Comparison of ENCODE assay signal across 34 mouse cellular contexts in the genomic region with DNA sequence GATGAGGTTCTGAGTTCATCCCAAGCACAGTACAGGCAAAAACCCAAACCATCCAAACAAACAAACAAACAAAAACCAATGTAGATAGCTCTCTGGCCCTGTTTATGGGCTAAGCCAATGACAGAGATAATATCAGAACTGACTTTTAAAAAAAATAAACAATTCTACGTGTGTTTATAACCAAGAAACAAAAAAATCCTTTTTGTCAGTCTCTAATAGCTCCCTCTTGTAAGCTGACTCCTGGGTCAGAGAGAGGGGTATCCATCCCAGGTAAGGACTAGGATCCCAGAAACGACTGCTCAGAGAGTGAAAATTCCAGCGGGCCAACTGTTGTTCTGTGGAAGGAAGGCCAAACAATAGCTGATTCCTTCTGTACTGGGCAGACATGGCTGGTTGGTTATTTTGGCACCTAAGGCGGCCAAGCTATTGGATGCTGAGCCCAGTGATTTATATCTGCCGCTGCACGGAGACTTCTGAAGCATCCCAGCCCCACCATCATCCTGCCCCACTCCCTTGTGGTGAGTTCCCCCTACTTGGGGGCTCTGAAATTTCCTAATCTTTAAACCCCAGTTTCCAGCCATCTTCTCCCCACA. TPM values are rescaled to one million over a fixed set of nuclear protein-coding genes. Genes with fewer than 3 reads are reported as not detected.
DNase-seq lines count a peak whose midpoint lies in the region; ATAC-seq lines count a peak whose summit lies in the region.
"Had no signal": no experiment of that assay in that cellular context is flagged by ENCODE, and none has a peak within 500 bp of the region (broad histone marks: within the 10 kb centered on the region; RNA-seq: fewer than 3 reads in every experiment).

No protein-coding gene starts in this region.

- H3K27ac ChIP-seq in forebrain, embryonic 10.5 days: no peak overlapping the region
- no peak overlapping the region for H3K27ac ChIP-seq in forebrain, embryonic 16.5 days (ENCODE audit: low read length)
- no peak overlapping the region for H3K27ac ChIP-seq in limb, embryonic 11.5 days (replicated peaks; ENCODE audit: low read depth, low read length)
- no peak overlapping the region for H3K27ac ChIP-seq in limb, embryonic 10.5 days
- H3K27ac ChIP-seq: embryonic facial prominence, embryonic 12.5 days; embryonic facial prominence, embryonic 15.5 days; forebrain, embryonic 12.5 days; forebrain, embryonic 15.5 days; intestine, embryonic 15.5 days had no signal

- H3K36me3 ChIP-seq in forebrain, embryonic 10.5 days (replicated peaks): no peaks in the 10 kb centered on the region
- no peaks in the 10 kb centered on the region for H3K36me3 ChIP-seq in forebrain, embryonic 16.5 days (ENCODE audit: control insufficient read depth, insufficient read depth)
- no peaks in the 10 kb centered on the region for H3K36me3 ChIP-seq in limb, embryonic 11.5 days (ENCODE audit: control insufficient read depth, insufficient read depth, low read length)
- no peaks in the 10 kb centered on the region for H3K36me3 ChIP-seq in limb, embryonic 10.5 days
- H3K36me3 ChIP-seq: embryonic facial prominence, embryonic 12.5 days; embryonic facial prominence, embryonic 15.5 days; forebrain, embryonic 12.5 days; forebrain, embryonic 15.5 days; intestine, embryonic 15.5 days had no signal

- H3K4me1 ChIP-seq in forebrain, embryonic 10.5 days: 0 out of 2 replicates have a peak, but pooled peaks cover 3% of the 10 kb centered on the region
- no peaks in the 10 kb centered on the region for H3K4me1 ChIP-seq in forebrain, embryonic 16.5 days (replicated peaks; ENCODE audit: control insufficient read depth, insufficient read depth, low read length)
- no peaks in the 10 kb centered on the region for H3K4me1 ChIP-seq in limb, embryonic 11.5 days (ENCODE audit: control insufficient read depth, insufficient read depth, low read length)
- H3K4me1 ChIP-seq in limb, embryonic 10.5 days: no peaks in the 10 kb centered on the region
- H3K4me1 ChIP-seq: embryonic facial prominence, embryonic 12.5 days; forebrain, embryonic 12.5 days; forebrain, embryonic 15.5 days; intestine, embryonic 15.5 days had no signal

- under 1% methylated on average over 6 of the region's 6 CpGs for WGBS in forebrain, embryonic 10.5 days
- 1% methylated on average over 6 of the region's 6 CpGs for WGBS in forebrain, embryonic 16.5 days
- under 1% methylated on average over 6 of the region's 6 CpGs for WGBS in limb, embryonic 11.5 days
- WGBS in limb, embryonic 10.5 days: 0% methylated on average over 6 of the region's 6 CpGs

- no peak overlapping the region for H3K4me2 ChIP-seq in forebrain, embryonic 16.5 days (ENCODE audit: low read length)
- H3K4me2 ChIP-seq in limb, embryonic 11.5 days (ENCODE audit: low read depth, severe bottlenecking): no peak overlapping the region
- H3K4me2 ChIP-seq: embryonic facial prominence, embryonic 12.5 days; embryonic facial prominence, embryonic 15.5 days; forebrain, embryonic 12.5 days; forebrain, embryonic 15.5 days; heart, embryonic 11.5 days; intestine, embryonic 15.5 days had no signal

- no peak overlapping the region for H3K9ac ChIP-seq in forebrain, embryonic 16.5 days (replicated peaks; ENCODE audit: low read depth, low read length)
- H3K9ac ChIP-seq in limb, embryonic 11.5 days (ENCODE audit: low read length): no peak overlapping the region
- H3K9ac ChIP-seq: embryonic facial prominence, embryonic 12.5 days; embryonic facial prominence, embryonic 15.5 days; forebrain, embryonic 12.5 days; forebrain, embryonic 15.5 days; intestine, embryonic 15.5 days had no signal

- no peak for ATAC-seq in forebrain, embryonic 16.5 days
- ATAC-seq in limb, embryonic 11.5 days (ENCODE audit: insufficient number of reproducible peaks, low FRiP score, low TSS enrichment, low read depth): no peak
- ATAC-seq: CD4-positive, CD25-positive, alpha-beta regulatory T cell, adult 4 months; forebrain, embryonic 15.5 days; hindbrain, embryonic 16.5 days; intestine, embryonic 15.5 days had no signal

- DNase-seq in forebrain, embryonic 10.5 days (ENCODE audit: extremely low spot score, low spot score): peak; percentile 19
- DNase-seq in limb, embryonic 11.5 days (ENCODE audit: low spot score): peak; percentile 40
- DNase-seq in limb, embryonic 10.5 days (ENCODE audit: low spot score): no peak
- DNase-seq in retina, embryonic 14.5 days (ENCODE audit: low spot score): peak; percentile 15
- no peak for DNase-seq in retina, postnatal 1 day
- DNase-seq in adrenal gland, adult 18-20 months (ENCODE audit: low spot score in 2 of 2): no peak
- DNase-seq: adrenal gland, adult 8-10 months; adrenal gland, postnatal 25 days; cerebellum, adult 11-12 months; cerebellum, adult 8-10 months; cerebellum, postnatal 10 days; cerebellum, postnatal 36 days; gastrocnemius, postnatal 10 days; gastrocnemius, postnatal 36 days; heart, adult 11 months; kidney, adult 11 months had no signal

- peaks cover 6% of the 10 kb centered on the region; the same call in 1 of the 2 replicates for H3K9me3 ChIP-seq in forebrain, embryonic 10.5 days
- no peaks in the 10 kb centered on the region for H3K9me3 ChIP-seq in forebrain, embryonic 16.5 days (ENCODE audit: control insufficient read depth, low read length)
- peaks cover 4% of the 10 kb centered on the region for H3K9me3 ChIP-seq in limb, embryonic 11.5 days (ENCODE audit: control insufficient read depth, low read length)
- no peaks in the 10 kb centered on the region for H3K9me3 ChIP-seq in limb, embryonic 10.5 days (replicated peaks)
- H3K9me3 ChIP-seq: embryonic facial prominence, embryonic 15.5 days; forebrain, embryonic 15.5 days; intestine, embryonic 15.5 days had no signal

- peaks cover 100% of the 10 kb centered on the region for H3K27me3 ChIP-seq in forebrain, embryonic 10.5 days (ENCODE audit: poor library complexity, severe bottlenecking)
- peaks cover 87% of the 10 kb centered on the region for H3K27me3 ChIP-seq in forebrain, embryonic 16.5 days (replicated peaks; ENCODE audit: control insufficient read depth, insufficient read depth, low read length)
- H3K27me3 ChIP-seq in limb, embryonic 11.5 days (ENCODE audit: control insufficient read depth, insufficient read depth, low read length): peaks cover 96% of the 10 kb centered on the region
- H3K27me3 ChIP-seq in limb, embryonic 10.5 days (ENCODE audit: low read depth, poor library complexity, severe bottlenecking): peaks cover 100% of the 10 kb centered on the region

- H3K4me3 ChIP-seq in forebrain, embryonic 10.5 days: no peak overlapping the region
- H3K4me3 ChIP-seq in forebrain, embryonic 16.5 days (replicated peaks; ENCODE audit: low read length): no peak overlapping the region
- H3K4me3 ChIP-seq in limb, embryonic 11.5 days (ENCODE audit: low read depth, low read length): no peak overlapping the region
- H3K4me3 ChIP-seq in limb, embryonic 10.5 days: no peak overlapping the region
- H3K4me3 ChIP-seq: embryonic facial prominence, embryonic 12.5 days; embryonic facial prominence, embryonic 15.5 days; forebrain, embryonic 12.5 days; forebrain, embryonic 15.5 days; intestine, embryonic 15.5 days had no signal

RNA-seq across cellular contexts. Expression of gene Hoxb13, which starts 15.1 kb away (rescaled TPM):
- not detected in 2 replicates for polyA plus RNA-seq in forebrain, embryonic 10.5 days (2016; fragmentation: Nextera tagmentation; extraction: Ambion mirVana)
- polyA plus RNA-seq in forebrain, embryonic 16.5 days (2015; fragmentation: Nextera tagmentation; extraction: Ambion mirVana): 0.13 TPM in 1 of 2 replicates, not detected in the other
- polyA plus RNA-seq in limb, embryonic 11.5 days (2014; fragmentation: Nextera tagmentation; extraction: Ambion mirVana): 0.09 TPM in 1 of 2 replicates, not detected in the other
- polyA plus RNA-seq in limb, embryonic 10.5 days (2016; fragmentation: Nextera tagmentation; extraction: Ambion mirVana): not detected in 2 replicates
- total RNA-seq in adrenal gland, adult 18-20 months (2021): not detected
- total RNA-seq: adrenal gland, adult 8-10 months; adrenal gland, postnatal 25 days; gastrocnemius, adult 18-20 months; gastrocnemius, postnatal 10 days; gastrocnemius, postnatal 36 days; heart, adult 8-10 months; heart, postnatal 25 days; hematopoietic stem cell, adult 5-6 weeks had no signal
- polyA plus RNA-seq: brain, embryonic 14.5 days; CD4-positive, CD25-positive, alpha-beta regulatory T cell, adult 4 months; cortical plate, adult 2 months; embryonic facial prominence, embryonic 12.5 days; embryonic facial prominence, embryonic 15.5 days; forebrain, embryonic 12.5 days; forebrain, embryonic 15.5 days; heart, embryonic 11.5 days; heart, embryonic 14.5 days; heart, postnatal 0 days; hindbrain, embryonic 16.5 days had no signal

RNA-seq across cellular contexts. Expression of gene Ttll6, which starts 45.4 kb away (rescaled TPM):
- polyA plus RNA-seq in forebrain, embryonic 10.5 days (2016; fragmentation: Nextera tagmentation; extraction: Ambion mirVana): not detected in 2 replicates
- 0.09 and 0.11 TPM in 2 replicates for polyA plus RNA-seq in forebrain, embryonic 16.5 days (2015; fragmentation: Nextera tagmentation; extraction: Ambion mirVana)
- polyA plus RNA-seq in limb, embryonic 11.5 days (2014; fragmentation: Nextera tagmentation; extraction: Ambion mirVana): 0.04 TPM in 1 of 2 replicates, not detected in the other
- polyA plus RNA-seq in limb, embryonic 10.5 days (2016; fragmentation: Nextera tagmentation; extraction: Ambion mirVana): not detected in 2 replicates
- total RNA-seq in adrenal gland, adult 18-20 months (2021): not detected
- total RNA-seq: adrenal gland, adult 8-10 months; adrenal gland, postnatal 25 days; gastrocnemius, adult 18-20 months; gastrocnemius, postnatal 10 days; gastrocnemius, postnatal 36 days; heart, postnatal 25 days; hematopoietic stem cell, adult 5-6 weeks; MEL had no signal
- polyA plus RNA-seq: CD4-positive, CD25-positive, alpha-beta regulatory T cell, adult 4 months; heart, embryonic 11.5 days; heart, embryonic 14.5 days; heart, postnatal 0 days had no signal

Comparison
In these comparisons a context has a peak if more than half of its experiments do, and no peak if none do; other contexts are left out.
1. DNase-seq: peak in forebrain, embryonic 10.5 days (single experiment), limb, embryonic 11.5 days (single experiment) and retina, embryonic 14.5 days (single experiment); none in limb, embryonic 10.5 days (single experiment), retina, postnatal 1 day (single experiment) and adrenal gland, adult 18-20 months (0 of 2).